In the genomic region with DNA sequence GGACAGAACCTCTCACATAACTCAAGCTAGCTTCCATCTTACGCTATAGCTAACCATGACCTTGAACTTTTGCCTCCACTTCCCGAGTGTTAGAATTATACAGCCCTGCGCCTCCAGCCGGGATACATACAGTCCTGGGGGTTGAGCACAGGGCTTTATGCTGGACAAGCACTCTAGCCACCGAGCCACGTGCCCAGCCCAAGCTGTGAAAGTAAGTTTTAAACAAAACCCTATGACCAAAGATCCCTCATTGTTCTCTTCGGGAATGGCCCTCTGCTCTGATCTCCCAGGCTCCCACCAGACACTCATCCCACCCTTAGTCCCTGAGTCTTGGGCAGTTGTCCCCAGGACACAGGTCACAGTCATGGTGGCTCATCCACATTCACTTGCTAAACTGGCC, we compare ENCODE assay signal across 24 mouse cellular contexts.
A peak's percentile ranks its signal among the peaks of the same experiment; 100 is the strongest.
DNase-seq lines count a peak whose midpoint lies in the region; ATAC-seq lines count a peak whose summit lies in the region.
"Had no signal": no experiment of that assay in that cellular context is flagged by ENCODE, and none has a peak within 500 bp of the region (broad histone marks: within the 10 kb centered on the region; RNA-seq: fewer than 3 reads in every experiment).

No protein-coding gene starts in this region.

- H3K27ac ChIP-seq in heart, embryonic 10.5 days: no peak overlapping the region
- H3K27ac ChIP-seq in midbrain, embryonic 11.5 days (ENCODE audit: low read depth, low read length): no peak overlapping the region
- H3K27ac ChIP-seq in midbrain, embryonic 14.5 days (replicated peaks; ENCODE audit: low read depth, low read length): no peak overlapping the region
- H3K27ac ChIP-seq: embryonic facial prominence, embryonic 10.5 days; embryonic facial prominence, embryonic 12.5 days; forebrain, embryonic 12.5 days had no signal

- no peak for ATAC-seq in midbrain, embryonic 11.5 days (ENCODE audit: low FRiP score)
- ATAC-seq in midbrain, embryonic 14.5 days (ENCODE audit: low FRiP score, low TSS enrichment): no peak
- ATAC-seq: forebrain, embryonic 14.5 days; forebrain, postnatal 0 days; Patski had no signal

- H3K4me3 ChIP-seq in heart, embryonic 10.5 days: no peak overlapping the region
- no peak overlapping the region for H3K4me3 ChIP-seq in midbrain, embryonic 11.5 days (ENCODE audit: low read depth, low read length)
- no peak overlapping the region for H3K4me3 ChIP-seq in midbrain, embryonic 14.5 days (replicated peaks; ENCODE audit: low read depth, low read length)
- H3K4me3 ChIP-seq: embryonic facial prominence, embryonic 10.5 days; embryonic facial prominence, embryonic 12.5 days; forebrain, embryonic 12.5 days had no signal

- 0 out of 2 replicates have a peak, but pooled peaks cover 6% of the 10 kb centered on the region for H3K27me3 ChIP-seq in heart, embryonic 10.5 days (ENCODE audit: insufficient read depth, poor library complexity, severe bottlenecking)
- no peaks in the 10 kb centered on the region for H3K27me3 ChIP-seq in midbrain, embryonic 11.5 days (ENCODE audit: control insufficient read depth, insufficient read depth, low read length)
- H3K27me3 ChIP-seq in midbrain, embryonic 14.5 days (ENCODE audit: control insufficient read depth, insufficient read depth, low read length): no peaks in the 10 kb centered on the region
- H3K27me3 ChIP-seq: embryonic facial prominence, embryonic 12.5 days; Patski had no signal

- peak; percentile 78 for DNase-seq in heart, adult 11 months
- no peak for DNase-seq in heart, embryonic 10.5 days (ENCODE audit: low spot score)
- DNase-seq in midbrain, embryonic 11.5 days (ENCODE audit: low spot score, missing footprints): peak; percentile 78
- DNase-seq in midbrain, embryonic 14.5 days: no peak
- DNase-seq in R1 (ENCODE audit: low read depth, low spot score): peak; percentile 39
- peak; percentile 17 for DNase-seq in induced T-regulatory cell, adult 2 months (ENCODE audit: low read depth)
- no peak for DNase-seq in adrenal gland, postnatal 25 days
- no peak for DNase-seq in left cerebral cortex, adult 18-20 months (ENCODE audit: low spot score in 2 of 2)
- DNase-seq: adrenal gland, adult 8-10 months; adrenal gland, postnatal 14 days; cerebellum, adult 11 months; cerebellum, adult 18-20 months; cerebellum, adult 8-10 months; cerebellum, adult 9-11 months; cerebellum, postnatal 14 days; cerebellum, postnatal 36 days; embryo, embryonic 11 days; forebrain, postnatal 0 days had no signal

- no peak overlapping the region for H3K4me2 ChIP-seq in midbrain, embryonic 11.5 days
- H3K4me2 ChIP-seq in midbrain, embryonic 14.5 days (ENCODE audit: low read length): no peak overlapping the region
- H3K4me2 ChIP-seq: embryonic facial prominence, embryonic 12.5 days; forebrain, embryonic 12.5 days had no signal

- H3K4me1 ChIP-seq in heart, embryonic 10.5 days: peaks cover 5% of the 10 kb centered on the region; the same call in 1 of the 2 replicates
- H3K4me1 ChIP-seq in midbrain, embryonic 11.5 days (ENCODE audit: control insufficient read depth, insufficient read depth, low read length): no peaks in the 10 kb centered on the region
- H3K4me1 ChIP-seq in midbrain, embryonic 14.5 days (ENCODE audit: control insufficient read depth, insufficient read depth, low read length): no peaks in the 10 kb centered on the region
- H3K4me1 ChIP-seq: embryonic facial prominence, embryonic 12.5 days; forebrain, embryonic 12.5 days had no signal

- no peak overlapping the region for H3K9ac ChIP-seq in midbrain, embryonic 11.5 days (ENCODE audit: low read length)
- no peak overlapping the region for H3K9ac ChIP-seq in midbrain, embryonic 14.5 days (replicated peaks; ENCODE audit: low read length)
- H3K9ac ChIP-seq: embryonic facial prominence, embryonic 12.5 days; forebrain, embryonic 12.5 days; forebrain, postnatal 0 days had no signal

- WGBS in heart, embryonic 10.5 days: 68% methylated on average over 7 of the region's 7 CpGs
- 48% methylated on average over 7 of the region's 7 CpGs for WGBS in midbrain, embryonic 11.5 days
- WGBS in midbrain, embryonic 14.5 days: 44% methylated on average over 7 of the region's 7 CpGs

- H3K36me3 ChIP-seq in heart, embryonic 10.5 days: no peaks in the 10 kb centered on the region
- no peaks in the 10 kb centered on the region for H3K36me3 ChIP-seq in midbrain, embryonic 11.5 days (ENCODE audit: control insufficient read depth, insufficient read depth, low read length)
- H3K36me3 ChIP-seq in midbrain, embryonic 14.5 days (ENCODE audit: control insufficient read depth, insufficient read depth, low read length): no peaks in the 10 kb centered on the region
- H3K36me3 ChIP-seq: embryonic facial prominence, embryonic 10.5 days; embryonic facial prominence, embryonic 12.5 days; forebrain, embryonic 12.5 days; G1E had no signal

- no peaks in the 10 kb centered on the region for H3K9me3 ChIP-seq in heart, embryonic 10.5 days
- no peaks in the 10 kb centered on the region for H3K9me3 ChIP-seq in midbrain, embryonic 11.5 days (ENCODE audit: control insufficient read depth, low read length)
- H3K9me3 ChIP-seq in midbrain, embryonic 14.5 days (ENCODE audit: control insufficient read depth, low read length): no peaks in the 10 kb centered on the region
- H3K9me3 ChIP-seq: embryonic facial prominence, embryonic 10.5 days; embryonic facial prominence, embryonic 12.5 days; forebrain, embryonic 12.5 days had no signal

Comparison
In these comparisons a context has a peak if more than half of its experiments do, and no peak if none do; other contexts are left out.
1. DNase-seq: peak in heart, adult 11 months (single experiment), midbrain, embryonic 11.5 days (single experiment), R1 (single experiment) and induced T-regulatory cell, adult 2 months (single experiment); none in heart, embryonic 10.5 days (single experiment), midbrain, embryonic 14.5 days (single experiment), adrenal gland, postnatal 25 days (single experiment) and left cerebral cortex, adult 18-20 months (0 of 2).